14 mouse cellular contexts compared by ENCODE assay signal in genomic region chr17:24638214-24638613, GRCm38 (mm10). TPM values are rescaled to one million over a fixed set of nuclear protein-coding genes. Genes with fewer than 3 reads are reported as not detected.
DNase-seq lines count a peak whose midpoint lies in the region; ATAC-seq and TF ChIP-seq lines count a peak whose summit lies in the region.
"Had no signal": no experiment of that assay in that cellular context is flagged by ENCODE, and none has a peak within 500 bp of the region (broad histone marks: within the 10 kb centered on the region; RNA-seq: fewer than 3 reads in every experiment).

No protein-coding gene starts in this region.

- 89% methylated on average over 4 of the region's 4 CpGs for WGBS in heart, embryonic 11.5 days (ENCODE audit: insufficient replicate concordance)
- WGBS in heart, postnatal 0 days, result 74% methylated on average over 4 of the region's 4 CpGs
- WGBS in limb, embryonic 15.5 days, result 93% methylated on average over 4 of the region's 4 CpGs
- WGBS in midbrain, embryonic 13.5 days, result 90% methylated on average over 4 of the region's 4 CpGs

- H3K4me3 ChIP-seq in heart, embryonic 11.5 days (ENCODE audit: low read depth, low read length), result no peak overlapping the region
- no peak overlapping the region for H3K4me3 ChIP-seq in brown adipose tissue, adult 24 weeks (ENCODE audit: insufficient read depth, low read depth, low read length)
- no peak overlapping the region for H3K4me3 ChIP-seq in heart, postnatal 0 days (ENCODE audit: low read depth, low read length)
- no peak overlapping the region for H3K4me3 ChIP-seq in limb, embryonic 15.5 days
- H3K4me3 ChIP-seq in midbrain, embryonic 13.5 days (replicated peaks), result no peak overlapping the region
- H3K4me3 ChIP-seq: hindbrain, embryonic 13.5 days had no signal

- H3K27me3 ChIP-seq in heart, embryonic 11.5 days (ENCODE audit: control insufficient read depth, insufficient read depth, low read length), result peaks cover 54% of the 10 kb centered on the region
- H3K27me3 ChIP-seq in heart, postnatal 0 days (ENCODE audit: control insufficient read depth, insufficient read depth, low read length), result no peaks in the 10 kb centered on the region
- H3K27me3 ChIP-seq in limb, embryonic 15.5 days, result no peaks in the 10 kb centered on the region
- H3K27me3 ChIP-seq in midbrain, embryonic 13.5 days, result no peaks in the 10 kb centered on the region
- H3K27me3 ChIP-seq: hindbrain, embryonic 13.5 days had no signal

- ATAC-seq in heart, embryonic 11.5 days (replicated peaks; ENCODE audit: insufficient number of reproducible peaks, low FRiP score, low TSS enrichment), result no peak
- ATAC-seq in heart, postnatal 0 days (ENCODE audit: insufficient read depth, low read depth), result no peak
- no peak for ATAC-seq in limb, embryonic 15.5 days (ENCODE audit: insufficient number of reproducible peaks, low FRiP score, low TSS enrichment, low read depth)
- ATAC-seq in midbrain, embryonic 13.5 days, result no peak

- no peak for TF ChIP-seq EP300 in heart, postnatal 0 days (IDR thresholded peaks at IDR 0.05; ENCODE audit: low read depth)

- no peak overlapping the region for H3K27ac ChIP-seq in heart, embryonic 11.5 days (ENCODE audit: low read depth, low read length)
- H3K27ac ChIP-seq in brown adipose tissue, adult 24 weeks (replicated peaks; ENCODE audit: low read depth, low read length), result peak overlapping the region; percentile 31
- H3K27ac ChIP-seq in heart, postnatal 0 days (ENCODE audit: low read depth), result peak overlapping the region; percentile 21; the same call in 1 of the 2 replicates
- H3K27ac ChIP-seq in limb, embryonic 15.5 days, result peak overlapping the region; percentile 93
- H3K27ac ChIP-seq in midbrain, embryonic 13.5 days, result no peak overlapping the region
- H3K27ac ChIP-seq: hindbrain, embryonic 13.5 days had no signal

- H3K4me1 ChIP-seq in heart, embryonic 11.5 days (ENCODE audit: control insufficient read depth, insufficient read depth, low read length), result peaks cover 24% of the 10 kb centered on the region
- H3K4me1 ChIP-seq in brown adipose tissue, adult 24 weeks (ENCODE audit: control insufficient read depth, insufficient read depth, insufficient read length, low read length), result peaks cover 24% of the 10 kb centered on the region
- H3K4me1 ChIP-seq in heart, postnatal 0 days (ENCODE audit: control insufficient read depth, insufficient read depth), result peaks cover 9% of the 10 kb centered on the region
- H3K4me1 ChIP-seq in limb, embryonic 15.5 days, result peaks cover 52% of the 10 kb centered on the region
- H3K4me1 ChIP-seq in midbrain, embryonic 13.5 days (replicated peaks), result peaks cover 3% of the 10 kb centered on the region; the same call in 1 of the 2 replicates

- no peaks in the 10 kb centered on the region for H3K9me3 ChIP-seq in heart, embryonic 11.5 days (replicated peaks; ENCODE audit: control insufficient read depth, low read length)
- no peaks in the 10 kb centered on the region for H3K9me3 ChIP-seq in heart, postnatal 0 days (replicated peaks; ENCODE audit: control insufficient read depth, low read length)
- H3K9me3 ChIP-seq in limb, embryonic 15.5 days, result no peaks in the 10 kb centered on the region
- H3K9me3 ChIP-seq in midbrain, embryonic 13.5 days, result no peaks in the 10 kb centered on the region
- H3K9me3 ChIP-seq: hindbrain, embryonic 13.5 days had no signal

- H3K9ac ChIP-seq in heart, embryonic 11.5 days (ENCODE audit: low read depth, low read length), result no peak overlapping the region
- no peak overlapping the region for H3K9ac ChIP-seq in heart, postnatal 0 days (replicated peaks; ENCODE audit: low read depth, low read length)
- H3K9ac ChIP-seq in limb, embryonic 15.5 days, result no peak overlapping the region
- no peak overlapping the region for H3K9ac ChIP-seq in midbrain, embryonic 13.5 days (replicated peaks)
- H3K9ac ChIP-seq: hindbrain, embryonic 13.5 days; liver, postnatal 0 days had no signal

- DNase-seq in heart, adult 18-20 months, result peak; percentile 49 to 50
- DNase-seq in heart, postnatal 0 days (ENCODE audit: low spot score), result no peak
- no peak for DNase-seq in layer of hippocampus, postnatal 25 days (ENCODE audit: extremely low spot score in 1 of 2, low spot score in 1 of 2)
- no peak for DNase-seq in neural tube, embryonic 10.5 days (ENCODE audit: extremely low spot score, low spot score)
- DNase-seq: adrenal gland, adult 2 months; cerebellum, adult 11 months; layer of hippocampus, postnatal 36 days; liver, postnatal 0 days had no signal

- no peak overlapping the region for H3K4me2 ChIP-seq in heart, embryonic 11.5 days
- no peak overlapping the region for H3K4me2 ChIP-seq in heart, postnatal 0 days (ENCODE audit: low read depth, low read length)
- H3K4me2 ChIP-seq in limb, embryonic 15.5 days, result no peak overlapping the region
- no peak overlapping the region for H3K4me2 ChIP-seq in midbrain, embryonic 13.5 days (replicated peaks)
- H3K4me2 ChIP-seq: hindbrain, embryonic 13.5 days had no signal

- no peak for TF ChIP-seq CTCF in heart, postnatal 0 days (IDR thresholded peaks at IDR 0.05; ENCODE audit: low read depth)

- peaks cover 2% of the 10 kb centered on the region; the same call in 1 of the 2 replicates for H3K36me3 ChIP-seq in heart, embryonic 11.5 days (ENCODE audit: control insufficient read depth, insufficient read depth, low read length)
- peaks cover 28% of the 10 kb centered on the region for H3K36me3 ChIP-seq in heart, postnatal 0 days (replicated peaks; ENCODE audit: control insufficient read depth, insufficient read depth, low read length)
- H3K36me3 ChIP-seq in limb, embryonic 15.5 days, result peaks cover 28% of the 10 kb centered on the region
- 0 out of 2 replicates have a peak, but pooled peaks cover 2% of the 10 kb centered on the region for H3K36me3 ChIP-seq in midbrain, embryonic 13.5 days

RNA-seq across cellular contexts. Expression of gene Nthl1, which starts 5.7 kb away (rescaled TPM):
- 1 to 10 TPM; 2.6 to 3.1 TPM for total RNA-seq in heart, adult 18-20 months (2021)
- polyA plus RNA-seq in heart, embryonic 11.5 days (2014; fragmentation: Nextera tagmentation; extraction: Ambion mirVana), result 9.1 and 9.8 TPM in 2 replicates
- polyA plus RNA-seq in brown adipose tissue, adult 24 weeks (2012; ENCODE audit: insufficient read depth, insufficient read length, missing spikeins), result 3.4 and 7.7 TPM in 2 replicates
- 3.7 and 10.0 TPM in 2 replicates for total RNA-seq in heart, postnatal 0 days (2014; rRNA removed; ENCODE audit: low replicate concordance)
- 5.7 and 7.3 TPM in 2 replicates for polyA plus RNA-seq in heart, postnatal 0 days (2015; fragmentation: Nextera tagmentation; extraction: Ambion mirVana)
- 20.9 and 21.3 TPM in 2 replicates for polyA plus RNA-seq in limb, embryonic 15.5 days (2015; fragmentation: Nextera tagmentation; extraction: Ambion mirVana)
- total RNA-seq in layer of hippocampus, postnatal 25 days (2021), result 1 to 10 TPM; 3.3 to 4.7 TPM
- 10.0 and 10.8 TPM in 2 replicates for polyA plus RNA-seq in midbrain, embryonic 13.5 days (2015; fragmentation: Nextera tagmentation; extraction: Ambion mirVana)

RNA-seq across cellular contexts. Expression of gene Tsc2, which starts 5.8 kb away (rescaled TPM):
- total RNA-seq in heart, adult 18-20 months (2021), result 100 to 1,000 TPM; 104 to 108 TPM
- polyA plus RNA-seq in heart, embryonic 11.5 days (2014; fragmentation: Nextera tagmentation; extraction: Ambion mirVana), result 46.7 and 50.6 TPM in 2 replicates
- polyA plus RNA-seq in brown adipose tissue, adult 24 weeks (2012; ENCODE audit: insufficient read depth, insufficient read length, missing spikeins), result 67.6 and 69.2 TPM in 2 replicates
- total RNA-seq in heart, postnatal 0 days (2014; rRNA removed; ENCODE audit: low replicate concordance), result 55.4 and 88.7 TPM in 2 replicates
- polyA plus RNA-seq in heart, postnatal 0 days (2015; fragmentation: Nextera tagmentation; extraction: Ambion mirVana), result 29.2 and 34.4 TPM in 2 replicates
- polyA plus RNA-seq in limb, embryonic 15.5 days (2015; fragmentation: Nextera tagmentation; extraction: Ambion mirVana), result 49.9 and 54.0 TPM in 2 replicates
- total RNA-seq in layer of hippocampus, postnatal 25 days (2021), result 100 to 1,000 TPM; 150 to 186 TPM
- 73.1 and 74.1 TPM in 2 replicates for polyA plus RNA-seq in midbrain, embryonic 13.5 days (2015; fragmentation: Nextera tagmentation; extraction: Ambion mirVana)

RNA-seq across cellular contexts. Expression of gene Slc9a3r2, which starts 11.9 kb away (rescaled TPM):
- 100 to 1,000 TPM in 1 of 2 experiments, 10 to 100 TPM in 1; 88.2 to 103 TPM for total RNA-seq in heart, adult 18-20 months (2021)
- polyA plus RNA-seq in heart, embryonic 11.5 days (2014; fragmentation: Nextera tagmentation; extraction: Ambion mirVana), result 52.7 and 58.0 TPM in 2 replicates
- polyA plus RNA-seq in brown adipose tissue, adult 24 weeks (2012; ENCODE audit: insufficient read depth, insufficient read length, missing spikeins), result 20.1 and 32.2 TPM in 2 replicates
- 87.9 and 118 TPM in 2 replicates for total RNA-seq in heart, postnatal 0 days (2014; rRNA removed; ENCODE audit: low replicate concordance)
- polyA plus RNA-seq in heart, postnatal 0 days (2015; fragmentation: Nextera tagmentation; extraction: Ambion mirVana), result 61.9 and 68.1 TPM in 2 replicates
- 56.5 and 57.7 TPM in 2 replicates for polyA plus RNA-seq in limb, embryonic 15.5 days (2015; fragmentation: Nextera tagmentation; extraction: Ambion mirVana)
- 10 to 100 TPM; 45.1 to 50.0 TPM for total RNA-seq in layer of hippocampus, postnatal 25 days (2021)
- 21.3 and 23.5 TPM in 2 replicates for polyA plus RNA-seq in midbrain, embryonic 13.5 days (2015; fragmentation: Nextera tagmentation; extraction: Ambion mirVana)

RNA-seq across cellular contexts. Expression of gene Npw, which starts 20.0 kb away (rescaled TPM):
- total RNA-seq in heart, adult 18-20 months (2021), result not detected
- not detected in 2 replicates for polyA plus RNA-seq in heart, embryonic 11.5 days (2014; fragmentation: Nextera tagmentation; extraction: Ambion mirVana)
- not detected in 2 replicates for polyA plus RNA-seq in brown adipose tissue, adult 24 weeks (2012; ENCODE audit: insufficient read depth, insufficient read length, missing spikeins)
- not detected in 2 replicates for total RNA-seq in heart, postnatal 0 days (2014; rRNA removed; ENCODE audit: low replicate concordance)
- polyA plus RNA-seq in heart, postnatal 0 days (2015; fragmentation: Nextera tagmentation; extraction: Ambion mirVana), result not detected in 2 replicates
- polyA plus RNA-seq in limb, embryonic 15.5 days (2015; fragmentation: Nextera tagmentation; extraction: Ambion mirVana), result not detected in 2 replicates
- 1 to 10 TPM; 2.1 to 2.9 TPM for total RNA-seq in layer of hippocampus, postnatal 25 days (2021)
- not detected in 2 replicates for polyA plus RNA-seq in midbrain, embryonic 13.5 days (2015; fragmentation: Nextera tagmentation; extraction: Ambion mirVana)
- total RNA-seq: adrenal gland, adult 2 months; midbrain, postnatal 0 days had no signal
- polyA plus RNA-seq: hindbrain, embryonic 13.5 days; liver, postnatal 0 days had no signal

RNA-seq across cellular contexts. Expression of gene Zfp598, which starts 31.3 kb away (rescaled TPM):
- total RNA-seq in heart, adult 18-20 months (2021), result 10 to 100 TPM; 16.4 to 17.2 TPM
- 19.7 and 22.0 TPM in 2 replicates for polyA plus RNA-seq in heart, embryonic 11.5 days (2014; fragmentation: Nextera tagmentation; extraction: Ambion mirVana)
- 9.2 and 10.0 TPM in 2 replicates for polyA plus RNA-seq in brown adipose tissue, adult 24 weeks (2012; ENCODE audit: insufficient read depth, insufficient read length, missing spikeins)
- total RNA-seq in heart, postnatal 0 days (2014; rRNA removed; ENCODE audit: low replicate concordance), result 25.4 and 27.5 TPM in 2 replicates
- 7.8 TPM in 2 replicates for polyA plus RNA-seq in heart, postnatal 0 days (2015; fragmentation: Nextera tagmentation; extraction: Ambion mirVana)
- 21.4 and 22.1 TPM in 2 replicates for polyA plus RNA-seq in limb, embryonic 15.5 days (2015; fragmentation: Nextera tagmentation; extraction: Ambion mirVana)
- 10 to 100 TPM; 36.9 to 40.0 TPM for total RNA-seq in layer of hippocampus, postnatal 25 days (2021)
- polyA plus RNA-seq in midbrain, embryonic 13.5 days (2015; fragmentation: Nextera tagmentation; extraction: Ambion mirVana), result 15.0 and 18.6 TPM in 2 replicates

Comparison
In these comparisons a context has a peak if more than half of its experiments do, and no peak if none do; other contexts are left out.
1. DNase-seq: peak in heart, adult 18-20 months (2 of 2); none in heart, postnatal 0 days (single experiment), layer of hippocampus, postnatal 25 days (0 of 2) and neural tube, embryonic 10.5 days (single experiment).
2. H3K27ac ChIP-seq: peak in brown adipose tissue, adult 24 weeks (single experiment), heart, postnatal 0 days (single experiment) and limb, embryonic 15.5 days (single experiment); none in heart, embryonic 11.5 days (single experiment) and midbrain, embryonic 13.5 days (single experiment).